Mouse (Mus musculus): Measurements from ENCODE around the gene Ptgr2. TPM values are rescaled to one million over a fixed set of nuclear protein-coding genes. Genes with fewer than 3 reads are reported as not detected.
"Not testable (repeated sequence)": the region's sequence is repeated elsewhere in the genome, so short reads cannot be mapped to it uniquely, and the experiment has no call there.

The Ptgr2 gene
- polyA plus RNA-seq, 1 experiment from 2014 or later, result 30.2 TPM

GRCm38 (mm10) chr12:84316721-84317621 lies 31.9 kb downstream of the Ptgr2 start, which contains the start of gene Zfp410:
Zfp410 (plus strand) TSS chr12:84316852.
- DNase-seq (peak; percentile 88), ATAC-seq (peak; percentile 92)
- Histone ChIP-seq H3K27me3 (ENCODE audit: insufficient read depth, low read length) (no peaks in the 10 kb centered on the region), H3K9ac (replicated peaks) (peak within 1 kb of the TSS; percentile 99), H3K9me3 (ENCODE audit: low read length) (no peaks in the 10 kb centered on the region), H3K4me3 (ENCODE audit: low read depth, low read length) (peak within 1 kb of the TSS; percentile 95), H3K4me1 (ENCODE audit: insufficient read depth) (peaks cover 24% of the 10 kb centered on the region), H3K4me2 (ENCODE audit: low read depth, low read length) (peak within 1 kb of the TSS; percentile 84), H3K27ac (ENCODE audit: low read depth) (peak within 1 kb of the TSS; percentile 88), H3K36me3 (replicated peaks; ENCODE audit: insufficient read depth, low read length) (peaks cover 3% of the 10 kb centered on the region)
- TF ChIP-seq EP300 (IDR thresholded peaks at IDR 0.05; ENCODE audit: low read depth) (no peak), CTCF (IDR thresholded peaks at IDR 0.05; ENCODE audit: low read depth) (no peak)
- 1% methylated on average over 73 of the region's 77 CpGs for WGBS (ENCODE audit: insufficient replicate concordance)

- H3K27me3 ChIP-seq (ENCODE audit: insufficient read depth, low read length), result no peaks in the 10 kb centered on the region
- H3K27ac ChIP-seq (ENCODE audit: low read depth), result no peak overlapping the region; the same call in 1 of the 2 replicates
- DNase-seq (no peak), ATAC-seq (peak; percentile 43)
- no peaks in the 10 kb centered on the region for H3K9me3 ChIP-seq (ENCODE audit: low read length)
- no peaks in the 10 kb centered on the region for H3K4me1 ChIP-seq (ENCODE audit: insufficient read depth)
- peaks cover 67% of the 10 kb centered on the region for H3K36me3 ChIP-seq (replicated peaks; ENCODE audit: insufficient read depth, low read length)
- no peak overlapping the region for H3K9ac ChIP-seq (replicated peaks)
- WGBS (ENCODE audit: insufficient replicate concordance), result 71% methylated on average over 4 of the region's 4 CpGs
- H3K4me3 ChIP-seq (ENCODE audit: low read depth, low read length), result no peak overlapping the region
- TF ChIP-seq CTCF (IDR thresholded peaks at IDR 0.05; ENCODE audit: low read depth) (no peak), EP300 (IDR thresholded peaks at IDR 0.05; ENCODE audit: low read depth) (no peak)
- H3K4me2 ChIP-seq (ENCODE audit: low read depth, low read length), result no peak overlapping the region
Measured at GRCm38 (mm10) chr12:84327111-84327512, 42.1 kb downstream of the Ptgr2 start.

- DNase-seq, result no peak
Measured at GRCm38 (mm10) chr12:84336963-84337625, 52.1 kb downstream of the Ptgr2 start.

GRCm38 (mm10) chr12:84347192-84347591 lies 62.2 kb downstream of the Ptgr2 start:
- no peaks in the 10 kb centered on the region for H3K27me3 ChIP-seq (ENCODE audit: insufficient read depth, low read length)
- no peaks in the 10 kb centered on the region for H3K9me3 ChIP-seq (ENCODE audit: low read length)
- H3K9ac ChIP-seq (replicated peaks), result no peak overlapping the region
- no peaks in the 10 kb centered on the region for H3K4me1 ChIP-seq (ENCODE audit: insufficient read depth)
- H3K4me3 ChIP-seq (ENCODE audit: low read depth, low read length), result no peak overlapping the region
- H3K36me3 ChIP-seq (replicated peaks; ENCODE audit: insufficient read depth, low read length), result peaks cover 22% of the 10 kb centered on the region
- ATAC-seq (peak; percentile 50; the same call in 1 of the 2 replicates), DNase-seq (peak; percentile 67)
- 53% methylated on average over 2 of the region's 2 CpGs for WGBS (ENCODE audit: insufficient replicate concordance)
- H3K27ac ChIP-seq (ENCODE audit: low read depth), result no peak overlapping the region
- H3K4me2 ChIP-seq (ENCODE audit: low read depth, low read length), result no peak overlapping the region
- TF ChIP-seq EP300 (IDR thresholded peaks at IDR 0.05; ENCODE audit: low read depth) (no peak), CTCF (IDR thresholded peaks at IDR 0.05; ENCODE audit: low read depth) (peak; percentile 76)

More at GRCm38 (mm10) chr12:84336963-84337625, 52.1 kb downstream of the Ptgr2 start:
- Histone ChIP-seq H3K36me3 (replicated peaks; ENCODE audit: insufficient read depth, low read length) (peaks cover 71% of the 10 kb centered on the region), H3K27ac (ENCODE audit: low read depth) (no peak overlapping the region), H3K4me3 (ENCODE audit: low read depth, low read length) (no peak overlapping the region), H3K9ac (replicated peaks) (no peak overlapping the region), H3K27me3 (ENCODE audit: insufficient read depth, low read length) (no peaks in the 10 kb centered on the region), H3K9me3 (ENCODE audit: low read length) (no peaks in the 10 kb centered on the region), H3K4me2 (ENCODE audit: low read depth, low read length) (no peak overlapping the region), H3K4me1 (ENCODE audit: insufficient read depth) (no peaks in the 10 kb centered on the region)
- ATAC-seq, result no peak
- WGBS (ENCODE audit: insufficient replicate concordance), result 52% methylated on average over 11 of the region's 11 CpGs
- TF ChIP-seq CTCF (IDR thresholded peaks at IDR 0.05; ENCODE audit: low read depth) (no peak), EP300 (IDR thresholded peaks at IDR 0.05; ENCODE audit: low read depth) (no peak)

GRCm38 (mm10) chr12:84358699-84359098 lies 73.7 kb downstream of the Ptgr2 start:
- peak; percentile 62 for TF ChIP-seq EP300 (IDR thresholded peaks at IDR 0.05; ENCODE audit: low read depth)
- not testable (repeated sequence) for ATAC-seq; H3K4me3 ChIP-seq (ENCODE audit: low read depth, low read length); H3K27ac ChIP-seq (ENCODE audit: low read depth); H3K36me3 ChIP-seq (replicated peaks; ENCODE audit: insufficient read depth, low read length); DNase-seq; H3K9me3 ChIP-seq (ENCODE audit: low read length); H3K27me3 ChIP-seq (ENCODE audit: insufficient read depth, low read length); H3K4me2 ChIP-seq (ENCODE audit: low read depth, low read length); H3K9ac ChIP-seq (replicated peaks)
- 50% methylated on average over 2 of the region's 2 CpGs for WGBS (ENCODE audit: insufficient replicate concordance)
- H3K4me1 ChIP-seq (ENCODE audit: insufficient read depth), result peaks cover 24% of the 10 kb centered on the region

All from liver, postnatal 0 days (tissue).